Mouse (Mus musculus) liver, embryonic 14.5 days (tissue): ENCODE measurements around the gene Saa2.

Experiments used
- CTCF ChIP-seq: IDR thresholded peaks from 2 replicates; pipeline ENCODE4 v1.5.1; 2016; ENCODE audit warnings: antibody characterized with exemption, low read depth, control low read depth
- EP300 ChIP-seq: IDR thresholded peaks from 2 replicates; pipeline ENCODE4 v1.6.1; 2016; ENCODE audit warnings: antibody characterized with exemption, low read depth

- TF ChIP-seq CTCF (no peak), EP300 (no peak)
Measured at GRCm38 (mm10) chr7:46724396-46724795, 27.2 kb upstream of the Saa2 start.
